Mouse (Mus musculus) myocyte (in vitro differentiated cells): ENCODE measurements around the gene Ptprm.

Experiments used
- CEBPB ChIP-seq: IDR thresholded peaks from 2 replicates; pipeline ENCODE4 v1.6.1; 2011; ENCODE audit warnings: mild to moderate bottlenecking, moderate library complexity; ENCODE audit not compliant: poor library complexity, insufficient read depth, severe bottlenecking
- E2F4 ChIP-seq: IDR thresholded peaks from one replicate; pipeline ENCODE4 v1.6.1; 2011; ENCODE audit warnings: mild to moderate bottlenecking, control low read depth, moderate library complexity; ENCODE audit not compliant: insufficient read depth
- MAX ChIP-seq: IDR thresholded peaks from one replicate; pipeline ENCODE4 v1.6.1; 2011; ENCODE audit warnings: low read depth, mild to moderate bottlenecking, control low read depth
- MYOG ChIP-seq, 3 experiments: IDR thresholded peaks; one replicate each; pipeline ENCODE4 v1.6.1; 2011; ENCODE audit warnings: control low read depth in 2 of 3, low read depth in 2 of 3, mild to moderate bottlenecking in 2 of 3; ENCODE audit not compliant: insufficient read length in 2 of 3, control insufficient read depth in 1 of 3, insufficient read depth in 1 of 3
- POLR2A ChIP-seq: IDR thresholded peaks from one replicate; pipeline ENCODE4 v1.6.1; 2011; ENCODE audit warnings: low read depth, mild to moderate bottlenecking, control low read depth, moderate library complexity; ENCODE audit not compliant: insufficient read length
- POLR2AphosphoS2 ChIP-seq: IDR thresholded peaks from one replicate; pipeline ENCODE4 v1.6.1; 2011; ENCODE audit warnings: low read depth, control low read depth; ENCODE audit not compliant: insufficient read length
- REST ChIP-seq: IDR thresholded peaks from one replicate; pipeline ENCODE4 v1.6.1; 2011; ENCODE audit warnings: mild to moderate bottlenecking, control low read depth, moderate library complexity; ENCODE audit not compliant: insufficient read depth, insufficient read length
- SRF ChIP-seq: IDR thresholded peaks from one replicate; pipeline ENCODE4 v1.6.1; 2011; ENCODE audit warnings: low read depth; ENCODE audit not compliant: control insufficient read depth, insufficient read length
- TCF12 ChIP-seq: IDR thresholded peaks from one replicate; pipeline ENCODE4 v1.6.1; 2011; ENCODE audit warnings: mild to moderate bottlenecking, control low read depth; ENCODE audit not compliant: poor library complexity, insufficient read depth, severe bottlenecking
- USF1 ChIP-seq: IDR thresholded peaks from one replicate; pipeline ENCODE4 v1.6.1; 2011; ENCODE audit warnings: low read depth, mild to moderate bottlenecking, control low read depth, moderate library complexity

- TF ChIP-seq POLR2AphosphoS2 = no peak
- TF ChIP-seq USF1 = no peak
- TF ChIP-seq TCF12 = no peak
- no peak for TF ChIP-seq POLR2A
- no peak for TF ChIP-seq MAX
- no peak for TF ChIP-seq MYOG (IDR thresholded peaks at IDR 0.05; ENCODE audit: control insufficient read depth in 1 of 3, insufficient read depth in 1 of 3, insufficient read length in 2 of 3, low read depth in 2 of 3)
- TF ChIP-seq E2F4 = no peak
- no peak for TF ChIP-seq REST
- TF ChIP-seq SRF = no peak
- TF ChIP-seq CEBPB = no peak
These were observed 660.5 kb downstream of the Ptprm start for GRCm38 (mm10) chr17:66693676-66694304.
